Mouse (Mus musculus) heart, adult 2 months (tissue): Measurements from ENCODE around the gene Wdr13.

Experiments used
- CTCF ChIP-seq: fragments of 200-600 bp; IDR thresholded peaks from 2 replicates; pipeline ENCODE4 v1.8.1; 2022; ENCODE audit warnings: antibody characterized with exemption, mild to moderate bottlenecking, moderate library complexity
- POLR2A ChIP-seq: fragments of 200-500 bp; IDR thresholded peaks from 2 replicates; pipeline ENCODE4 v1.6.1; 2011; ENCODE audit warnings: mild to moderate bottlenecking, low read depth, low read length, control low read depth; ENCODE audit not compliant: insufficient read depth

- TF ChIP-seq CTCF, result no peak
- TF ChIP-seq POLR2A, result no peak
Observed at GRCm38 (mm10) chrX:8105019-8105418, 27.7 kb downstream of the Wdr13 start.
